Mouse (Mus musculus) B cell, adult 62 days (primary cell): Measurements from ENCODE around the gene Olfr659. TPM values are rescaled to one million over a fixed set of nuclear protein-coding genes. Genes with fewer than 3 reads are reported as not detected.

Source experiments
- total RNA-seq: library from RNA; stranded (reverse); gene quantifications from 4 replicates; pipeline ENCODE4 v1.2.4, GENCODE M21; 2023

Gene Olfr659
- not detected in 4 replicates for total RNA-seq

GRCm38 (mm10) chr7:104666453-104666852 is at the start of gene Olfr659:
TSS of gene Olfr659 (plus strand) at chr7:104666753.

GRCm38 (mm10) chr7:104624494-104624893 is 42.1 kb upstream of the Olfr659 start, which contains the start of gene Olfr657:
TSS of gene Olfr657 (plus strand) at chr7:104624794.

GRCm38 (mm10) chr7:104646841-104647482 is 19.6 kb upstream of the Olfr659 start, which contains the start of gene Olfr658:
TSS of gene Olfr658 (minus strand) at chr7:104647305.

GRCm38 (mm10) chr7:104686201-104686600 is 19.6 kb downstream of the Olfr659 start, which contains the start of gene Olfr661:
TSS of gene Olfr661 (plus strand) at chr7:104686501.

Other genes starting within 250 kb of the Olfr659 start
- gene Trim30a, start 201.6 kb upstream of the Olfr659 start, total RNA-seq: 71.0 to 81.8 TPM (median 75.2 TPM) in 4 replicates
- 15.4 to 20.6 TPM (median 18.0 TPM) in 4 replicates for gene Trim30d, start 158.9 kb upstream of the Olfr659 start, total RNA-seq
- not detected in 4 replicates for gene Olfr651, start 116.6 kb upstream of the Olfr659 start, total RNA-seq
- gene Olfr652, start 105.9 kb upstream of the Olfr659 start, total RNA-seq: not detected in 4 replicates
- not detected in 4 replicates for gene Olfr653, start 89.4 kb upstream of the Olfr659 start, total RNA-seq
- gene Olfr654, start 79.7 kb upstream of the Olfr659 start, total RNA-seq: not detected in 4 replicates
- gene Olfr655, start 65.0 kb upstream of the Olfr659 start, total RNA-seq: 1.2 TPM in 1 of 4 replicates, not detected in the others
- gene Olfr656, start 52.8 kb upstream of the Olfr659 start, total RNA-seq: 0.14 TPM in 1 of 4 replicates, not detected in the others
- not detected in 4 replicates for gene Olfr657, start 42.0 kb upstream of the Olfr659 start, total RNA-seq
- gene Olfr658, start 19.4 kb upstream of the Olfr659 start, total RNA-seq: not detected in 4 replicates
- not detected in 4 replicates for gene Olfr661, start 19.7 kb downstream of the Olfr659 start, total RNA-seq
- gene Usp17le, start 110.7 kb downstream of the Olfr659 start, total RNA-seq: not detected in 4 replicates
- not detected in 4 replicates for gene Usp17lb, start 175.8 kb downstream of the Olfr659 start, total RNA-seq
- gene Usp17la, start 190.3 kb downstream of the Olfr659 start, total RNA-seq: not detected in 4 replicates
- not detected in 4 replicates for gene Olfr665, start 211.3 kb downstream of the Olfr659 start, total RNA-seq
- gene Olfr666, start 229.2 kb downstream of the Olfr659 start, total RNA-seq: not detected in 4 replicates